Mouse (Mus musculus): Measurements from ENCODE around the gene Olfr603. TPM values are rescaled to one million over a fixed set of nuclear protein-coding genes. Genes with fewer than 3 reads are reported as not detected.

Olfr603 gene
- not detected for total RNA-seq (2023)

GRCm38 (mm10) chr7:103386077-103386476 is at the start of gene Olfr603:
Gene Olfr603 (minus strand): TSS chr7:103386177.

DNA sequence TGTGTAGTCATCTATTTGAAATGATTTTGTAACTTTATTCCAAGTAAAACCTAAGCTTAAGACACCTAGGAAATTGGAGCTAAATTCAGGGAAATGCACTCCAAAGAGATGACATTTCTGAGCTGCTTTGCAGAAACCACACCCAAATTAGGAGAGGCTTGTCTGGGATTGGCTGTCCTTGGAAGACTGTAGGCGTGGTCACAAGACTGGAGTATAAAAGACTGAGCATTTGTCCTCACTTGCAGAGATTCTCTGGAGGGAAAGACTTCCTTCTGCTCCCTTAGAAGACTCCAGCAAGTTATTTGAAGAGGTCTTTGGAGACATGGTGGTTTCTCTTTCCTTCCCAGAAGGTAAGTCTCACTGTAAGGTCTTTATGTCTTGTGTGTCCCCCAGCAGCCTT is 28.8 kb upstream of the Olfr603 start, which contains the start of gene Usp17lc:
TSS of gene Usp17lc (plus strand) at position 301 of the 400 bp plus-strand sequence.

GRCm38 (mm10) chr7:103362555-103362954 is 23.4 kb downstream of the Olfr603 start, which contains the start of gene Olfr601:
Gene Olfr601 (minus strand): TSS chr7:103362655.

DNA sequence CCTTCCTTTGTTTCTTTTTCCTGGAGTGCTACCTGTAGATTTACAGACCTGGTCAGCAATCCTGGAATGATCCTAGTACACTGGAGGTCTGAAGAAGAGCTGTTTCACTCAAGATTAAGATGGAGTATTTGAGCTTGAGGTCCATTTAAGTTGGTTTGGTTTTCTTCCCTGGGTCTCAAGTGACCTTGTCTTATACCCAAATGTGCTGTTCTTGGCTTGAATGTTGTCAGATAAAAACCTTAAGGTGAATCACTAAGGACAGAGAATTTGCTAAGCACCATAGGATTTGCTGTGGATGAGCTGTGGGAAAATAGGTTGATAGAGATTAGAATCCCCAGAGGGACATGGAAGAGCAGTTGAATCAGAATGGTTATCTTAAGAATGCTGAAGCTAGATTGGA is 36.4 kb downstream of the Olfr603 start, which contains the start of gene Olfr600:
TSS of gene Olfr600 (minus strand) at position 101 of the 400 bp plus-strand sequence.

DNA sequence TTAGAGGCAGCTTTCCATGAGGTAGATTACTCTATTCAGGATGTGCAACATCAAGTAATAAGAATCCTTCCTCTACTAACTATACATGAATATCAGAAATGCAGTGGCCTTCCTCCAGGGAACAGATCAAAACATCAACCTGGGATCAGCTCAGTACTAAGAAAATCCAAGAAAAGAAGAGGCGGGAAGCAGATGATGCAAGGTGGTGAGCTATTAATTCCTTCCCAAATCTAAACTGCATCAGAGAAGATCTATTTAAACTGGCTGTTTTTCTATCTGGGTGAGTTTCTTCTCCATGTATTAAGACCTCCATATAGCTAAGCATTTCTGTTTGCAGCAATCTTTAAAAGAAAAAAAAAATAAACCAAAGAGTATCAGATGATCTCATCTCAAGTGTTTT is 50.4 kb downstream of the Olfr603 start, which contains the start of gene Olfr599:
TSS of gene Olfr599 (plus strand) at position 301 of the 400 bp plus-strand sequence.

Other genes with a start within 250 kb of the Olfr603 start
- gene Olfr588-ps1, start 245.3 kb downstream of the Olfr603 start, total RNA-seq (2023): not detected
- not detected for gene Olfr589, start 229.8 kb downstream of the Olfr603 start, total RNA-seq (2023)
- gene Olfr591, start 207.8 kb downstream of the Olfr603 start, total RNA-seq (2023): not detected
- not detected for gene Olfr592, start 201.4 kb downstream of the Olfr603 start, total RNA-seq (2023)
- not detected for gene Olfr593, start 174.3 kb downstream of the Olfr603 start, total RNA-seq (2023)
- not detected for gene Olfr594, start 169.2 kb downstream of the Olfr603 start, total RNA-seq (2023)
- gene Usp17ld, start 133.7 kb downstream of the Olfr603 start, total RNA-seq (2023): not detected
- gene Olfr596, start 80.5 kb downstream of the Olfr603 start, total RNA-seq (2023): not detected
- not detected for gene Olfr597, start 69.9 kb downstream of the Olfr603 start, total RNA-seq (2023)
- not detected for gene Olfr598, start 62.6 kb downstream of the Olfr603 start, total RNA-seq (2023)
- gene Olfr599, start 50.3 kb downstream of the Olfr603 start, total RNA-seq (2023): not detected
- not detected for gene Olfr600, start 36.5 kb downstream of the Olfr603 start, total RNA-seq (2023)
- not detected for gene Olfr601, start 23.5 kb downstream of the Olfr603 start, total RNA-seq (2023)
- not detected for gene Usp17lc, start 28.9 kb upstream of the Olfr603 start, total RNA-seq (2023)
- gene Olfr605, start 59.3 kb upstream of the Olfr603 start, total RNA-seq (2023): not detected
- gene Olfr606, start 62.9 kb upstream of the Olfr603 start, total RNA-seq (2023): not detected
- not detected for gene Olfr607, start 78.0 kb upstream of the Olfr603 start, total RNA-seq (2023)
- not detected for gene Olfr608, start 83.7 kb upstream of the Olfr603 start, total RNA-seq (2023)
- gene Olfr609, start 111.9 kb upstream of the Olfr603 start, total RNA-seq (2023): not detected
- gene Olfr610, start 125.9 kb upstream of the Olfr603 start, total RNA-seq (2023): not detected
- gene Olfr611, start 134.7 kb upstream of the Olfr603 start, total RNA-seq (2023): not detected
- gene Olfr612, start 156.5 kb upstream of the Olfr603 start, total RNA-seq (2023): not detected
- not detected for gene Olfr613, start 161.9 kb upstream of the Olfr603 start, total RNA-seq (2023)
- gene Olfr615, start 169.9 kb upstream of the Olfr603 start, total RNA-seq (2023): not detected
- not detected for gene Olfr616, start 183.0 kb upstream of the Olfr603 start, total RNA-seq (2023)
- gene Olfr617, start 186.9 kb upstream of the Olfr603 start, total RNA-seq (2023): not detected
- not detected for gene Olfr618, start 203.9 kb upstream of the Olfr603 start, total RNA-seq (2023)
- gene Olfr619, start 214.4 kb upstream of the Olfr603 start, total RNA-seq (2023): not detected
- not detected for gene Olfr620, start 226.4 kb upstream of the Olfr603 start, total RNA-seq (2023)

Data from CD4-positive naive resting alpha-beta T cell, adult 76 days (primary cell).